Mouse (Mus musculus): ENCODE measurements around the gene Ppp2r5a.

DNA sequence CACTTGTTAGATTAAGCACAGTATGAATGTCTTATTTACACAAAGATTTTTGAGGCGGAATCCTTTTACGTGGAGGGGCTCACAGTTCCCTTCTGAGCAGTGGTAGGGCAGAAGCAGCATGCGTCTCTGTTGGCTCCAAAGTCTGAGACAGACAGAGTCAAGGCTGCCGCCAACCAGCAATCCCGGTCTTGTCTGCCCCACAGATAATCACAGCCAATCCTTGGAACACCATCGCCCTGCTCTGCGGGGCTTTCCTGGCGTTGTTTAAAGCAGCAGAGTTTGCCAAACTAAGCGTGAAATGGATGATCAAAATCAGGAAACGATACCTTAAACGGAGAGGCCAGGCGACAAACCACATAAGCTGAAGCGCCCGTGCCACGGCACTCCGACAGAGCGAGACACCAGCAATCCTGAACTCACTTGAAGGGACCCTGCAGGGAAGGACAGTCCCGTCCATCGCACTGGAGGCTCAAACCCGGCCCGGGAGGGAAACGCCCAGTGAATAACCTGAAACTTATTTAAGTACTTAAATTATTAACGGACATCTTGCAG, 53.5 kb downstream of the Ppp2r5a start:
- no peak for TF ChIP-seq CTCF (IDR thresholded peaks at IDR 0.05; ENCODE audit: borderline replicate concordance, insufficient read depth, low read depth, low read length)
- no peak for TF ChIP-seq POLR2A (IDR thresholded peaks at IDR 0.05; ENCODE audit: borderline replicate concordance, insufficient read depth, low read length)
